16 mouse cellular contexts compared by ENCODE assay signal in the genomic region with DNA sequence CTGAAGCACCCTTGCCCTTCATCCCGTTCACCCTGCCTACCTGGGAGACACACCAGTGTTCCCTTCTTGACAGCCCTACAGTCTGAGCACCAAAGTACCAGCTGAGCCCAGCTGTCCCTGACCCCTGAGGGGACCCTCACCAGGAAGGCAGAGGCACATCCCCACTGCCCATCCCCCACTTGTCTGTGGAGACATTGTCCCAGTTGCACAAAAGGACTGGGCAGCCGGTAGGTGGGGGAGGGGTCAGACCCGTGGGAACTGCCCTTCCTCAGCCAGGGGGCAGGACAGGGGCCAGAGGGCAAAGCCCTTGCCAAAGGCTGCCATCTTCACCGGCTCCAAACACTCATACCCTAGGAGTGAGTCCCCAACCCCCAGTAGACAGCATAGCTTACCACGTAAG. TPM values are rescaled to one million over a fixed set of nuclear protein-coding genes. Genes with fewer than 3 reads are reported as not detected.
A peak's percentile ranks its signal among the peaks of the same experiment; 100 is the strongest.
DNase-seq lines count a peak whose midpoint lies in the region; ATAC-seq lines count a peak whose summit lies in the region.
"Had no signal": no experiment of that assay in that cellular context is flagged by ENCODE, and none has a peak within 500 bp of the region (broad histone marks: within the 10 kb centered on the region; RNA-seq: fewer than 3 reads in every experiment).

No protein-coding gene starts in this region.

- H3K4me2 ChIP-seq in midbrain, embryonic 12.5 days (replicated peaks), result peak overlapping the region; percentile 19; the same call in 1 of the 2 replicates
- H3K4me2 ChIP-seq: hindbrain, embryonic 15.5 days; lung, embryonic 14.5 days had no signal

- peaks cover 24% of the 10 kb centered on the region; the same call in 1 of the 2 replicates for H3K27me3 ChIP-seq in heart, embryonic 10.5 days (ENCODE audit: insufficient read depth, poor library complexity, severe bottlenecking)
- no peaks in the 10 kb centered on the region for H3K27me3 ChIP-seq in midbrain, embryonic 12.5 days
- H3K27me3 ChIP-seq: hindbrain, embryonic 15.5 days; Patski had no signal

- no peaks in the 10 kb centered on the region for H3K36me3 ChIP-seq in heart, embryonic 10.5 days
- H3K36me3 ChIP-seq in midbrain, embryonic 12.5 days, result no peaks in the 10 kb centered on the region
- H3K36me3 ChIP-seq: hindbrain, embryonic 15.5 days had no signal

- ATAC-seq in midbrain, embryonic 12.5 days (ENCODE audit: low FRiP score, low read depth), result no peak
- ATAC-seq: Patski had no signal

- H3K9me3 ChIP-seq in heart, embryonic 10.5 days, result no peaks in the 10 kb centered on the region
- no peaks in the 10 kb centered on the region for H3K9me3 ChIP-seq in midbrain, embryonic 12.5 days
- H3K9me3 ChIP-seq: hindbrain, embryonic 15.5 days had no signal

- no peak overlapping the region for H3K4me3 ChIP-seq in heart, embryonic 10.5 days
- no peak overlapping the region for H3K4me3 ChIP-seq in midbrain, embryonic 12.5 days
- H3K4me3 ChIP-seq: hindbrain, embryonic 15.5 days had no signal

- H3K4me1 ChIP-seq in heart, embryonic 10.5 days, result peaks cover 44% of the 10 kb centered on the region
- peaks cover 48% of the 10 kb centered on the region for H3K4me1 ChIP-seq in midbrain, embryonic 12.5 days

- DNase-seq in heart, embryonic 10.5 days (ENCODE audit: low spot score), result no peak
- DNase-seq in heart, adult 18-20 months, result no peak
- peak; percentile 62 for DNase-seq in testis, postnatal 10 days (ENCODE audit: low spot score)
- DNase-seq in testis, postnatal 14 days (ENCODE audit: low spot score), result no peak
- no peak for DNase-seq in right cerebral cortex, postnatal 4 days
- DNase-seq in ovary, postnatal 14 days (ENCODE audit: low spot score), result no peak
- DNase-seq: adrenal gland, postnatal 25 days; cerebellum, adult 11 months; kidney, postnatal 14 days; lung, embryonic 14.5 days had no signal

- H3K9ac ChIP-seq in midbrain, embryonic 12.5 days (replicated peaks), result peak overlapping the region; percentile 4; the same call in 1 of the 2 replicates
- H3K9ac ChIP-seq: hindbrain, embryonic 15.5 days; lung, embryonic 14.5 days had no signal

- WGBS in heart, embryonic 10.5 days, result 37% methylated on average over 5 of the region's 5 CpGs
- 14% methylated on average over 5 of the region's 5 CpGs for WGBS in midbrain, embryonic 12.5 days

- 0 out of 2 replicates have a peak overlapping the region, but pooled peaks have one; percentile 54 for H3K27ac ChIP-seq in heart, embryonic 10.5 days
- peak overlapping the region; percentile 87 for H3K27ac ChIP-seq in midbrain, embryonic 12.5 days (replicated peaks)

RNA-seq across cellular contexts. Expression of a gene that starts 10.8 kb away (rescaled TPM):
- polyA plus RNA-seq in heart, embryonic 10.5 days (2016; fragmentation: Nextera tagmentation; extraction: Ambion mirVana), result 5.7 and 5.9 TPM in 2 replicates
- 1 to 10 TPM; 6.9 to 8.3 TPM for total RNA-seq in heart, adult 18-20 months (2021)
- polyA plus RNA-seq in midbrain, embryonic 12.5 days (2016; fragmentation: Nextera tagmentation; extraction: Ambion mirVana), result 91.2 and 92.1 TPM in 2 replicates

RNA-seq across cellular contexts. Expression of a gene that starts 26.9 kb away (rescaled TPM):
- polyA plus RNA-seq in heart, embryonic 10.5 days (2016; fragmentation: Nextera tagmentation; extraction: Ambion mirVana), result 7.7 and 8.4 TPM in 2 replicates
- total RNA-seq in heart, adult 18-20 months (2021), result 1 to 10 TPM; 4.0 to 4.6 TPM
- 1.4 and 1.6 TPM in 2 replicates for polyA plus RNA-seq in midbrain, embryonic 12.5 days (2016; fragmentation: Nextera tagmentation; extraction: Ambion mirVana)

RNA-seq across cellular contexts. Expression of a gene that starts 41.5 kb away (rescaled TPM):
- 90.9 and 99.8 TPM in 2 replicates for polyA plus RNA-seq in heart, embryonic 10.5 days (2016; fragmentation: Nextera tagmentation; extraction: Ambion mirVana)
- total RNA-seq in heart, adult 18-20 months (2021), result 10 to 100 TPM; 40.8 to 45.8 TPM
- 118 and 123 TPM in 2 replicates for polyA plus RNA-seq in midbrain, embryonic 12.5 days (2016; fragmentation: Nextera tagmentation; extraction: Ambion mirVana)

RNA-seq across cellular contexts. Expression of a gene that starts 44.7 kb away (rescaled TPM):
- polyA plus RNA-seq in heart, embryonic 10.5 days (2016; fragmentation: Nextera tagmentation; extraction: Ambion mirVana), result 0.10 TPM in 1 of 2 replicates, not detected in the other
- total RNA-seq in heart, adult 18-20 months (2021), result not detected
- polyA plus RNA-seq in midbrain, embryonic 12.5 days (2016; fragmentation: Nextera tagmentation; extraction: Ambion mirVana), result not detected in 2 replicates
- total RNA-seq: adrenal gland, postnatal 25 days; heart, adult 8-10 months had no signal
- polyA plus RNA-seq: embryonic facial prominence, embryonic 11.5 days; hindbrain, embryonic 15.5 days; lung, embryonic 14.5 days had no signal

RNA-seq across cellular contexts. Expression of a gene that starts 48.8 kb away (rescaled TPM):
- polyA plus RNA-seq in heart, embryonic 10.5 days (2016; fragmentation: Nextera tagmentation; extraction: Ambion mirVana), result 0.92 TPM in 1 of 2 replicates, not detected in the other
- total RNA-seq in heart, adult 18-20 months (2021), result not detected
- polyA plus RNA-seq in midbrain, embryonic 12.5 days (2016; fragmentation: Nextera tagmentation; extraction: Ambion mirVana), result 0.21 and 1.6 TPM in 2 replicates
- total RNA-seq: heart, adult 8-10 months had no signal
- polyA plus RNA-seq: embryonic facial prominence, embryonic 11.5 days; limb, embryonic 11.5 days had no signal

Comparison
In these comparisons a context has a peak if more than half of its experiments do, and no peak if none do; other contexts are left out.
1. RNA of a gene that starts 10.8 kb away (polyA plus RNA-seq): 91.2 to 92.1 TPM in midbrain, embryonic 12.5 days; 5.7 to 5.9 TPM in heart, embryonic 10.5 days; every median in the first group is over 10 times any median in the second.